Mouse (Mus musculus) myocyte (in vitro differentiated cells): ENCODE results near the gene Alk. TPM values are rescaled to one million over a fixed set of nuclear protein-coding genes. Genes with fewer than 3 reads are reported as not detected.
A peak's percentile ranks its signal among the peaks of the same experiment; 100 is the strongest.

Experiments used
- H3K27me3 ChIP-seq: one replicate; pipeline ENCODE4 v1.6.1; 2011; ENCODE audit not compliant: control insufficient read depth, insufficient read depth, insufficient read length
- H3K36me3 ChIP-seq: one replicate; pipeline ENCODE4 v1.6.1; 2011; ENCODE audit not compliant: control insufficient read depth, insufficient read depth
- H3K4me2 ChIP-seq: one replicate; pipeline ENCODE4 v1.6.1; 2011; ENCODE audit warnings: low read depth, control low read depth
- H3K4me3 ChIP-seq: one replicate; pipeline ENCODE4 v1.5.1; 2011; ENCODE audit warnings: mild to moderate bottlenecking, control low read depth, moderate library complexity
- H3K79me2 ChIP-seq: one replicate; pipeline ENCODE4 v1.6.1; 2011; ENCODE audit not compliant: control insufficient read depth, insufficient read depth
- H3ac ChIP-seq: one replicate; pipeline ENCODE4 v1.6.1; 2011; ENCODE audit not compliant: control insufficient read depth, insufficient read length
- CEBPB ChIP-seq: IDR thresholded peaks from 2 replicates; pipeline ENCODE4 v1.6.1; 2011; ENCODE audit warnings: mild to moderate bottlenecking, moderate library complexity; ENCODE audit not compliant: poor library complexity, insufficient read depth, severe bottlenecking
- E2F4 ChIP-seq: IDR thresholded peaks from one replicate; pipeline ENCODE4 v1.6.1; 2011; ENCODE audit warnings: mild to moderate bottlenecking, control low read depth, moderate library complexity; ENCODE audit not compliant: insufficient read depth
- MAX ChIP-seq: IDR thresholded peaks from one replicate; pipeline ENCODE4 v1.6.1; 2011; ENCODE audit warnings: low read depth, mild to moderate bottlenecking, control low read depth
- MYOD1 ChIP-seq, 3 experiments: IDR thresholded peaks; one replicate each; pipeline ENCODE4 v1.6.1; 2011; ENCODE audit warnings: control low read depth in 2 of 3, low read depth in 2 of 3, mild to moderate bottlenecking in 2 of 3, moderate library complexity in 1 of 3; ENCODE audit not compliant: insufficient read length in 2 of 3, control insufficient read depth in 1 of 3
- MYOG ChIP-seq, 3 experiments: IDR thresholded peaks; one replicate each; pipeline ENCODE4 v1.6.1; 2011; ENCODE audit warnings: control low read depth in 2 of 3, low read depth in 2 of 3, mild to moderate bottlenecking in 2 of 3; ENCODE audit not compliant: insufficient read length in 2 of 3, control insufficient read depth in 1 of 3, insufficient read depth in 1 of 3
- POLR2A ChIP-seq: IDR thresholded peaks from one replicate; pipeline ENCODE4 v1.6.1; 2011; ENCODE audit warnings: low read depth, mild to moderate bottlenecking, control low read depth, moderate library complexity; ENCODE audit not compliant: insufficient read length
- POLR2AphosphoS2 ChIP-seq: IDR thresholded peaks from one replicate; pipeline ENCODE4 v1.6.1; 2011; ENCODE audit warnings: low read depth, control low read depth; ENCODE audit not compliant: insufficient read length
- REST ChIP-seq: IDR thresholded peaks from one replicate; pipeline ENCODE4 v1.6.1; 2011; ENCODE audit warnings: mild to moderate bottlenecking, control low read depth, moderate library complexity; ENCODE audit not compliant: insufficient read depth, insufficient read length
- SRF ChIP-seq: IDR thresholded peaks from one replicate; pipeline ENCODE4 v1.6.1; 2011; ENCODE audit warnings: low read depth; ENCODE audit not compliant: control insufficient read depth, insufficient read length
- TCF12 ChIP-seq: IDR thresholded peaks from one replicate; pipeline ENCODE4 v1.6.1; 2011; ENCODE audit warnings: mild to moderate bottlenecking, control low read depth; ENCODE audit not compliant: poor library complexity, insufficient read depth, severe bottlenecking
- TCF3 ChIP-seq: IDR thresholded peaks from one replicate; pipeline ENCODE4 v1.6.1; 2011; ENCODE audit warnings: low read depth, control low read depth; ENCODE audit not compliant: insufficient read length
- USF1 ChIP-seq: IDR thresholded peaks from one replicate; pipeline ENCODE4 v1.6.1; 2011; ENCODE audit warnings: low read depth, mild to moderate bottlenecking, control low read depth, moderate library complexity
- polyA plus RNA-seq: library from polyadenylated mRNA; unstranded; fragments of >200 nt; fragmentation: generic; extraction: Trizol; gene quantifications from one replicate; pipeline ENCODE4 v1.2.1, GENCODE M21; 2012; ENCODE audit warnings: missing spikeins

Alk gene
- polyA plus RNA-seq, 1 experiment: not detected

DNA sequence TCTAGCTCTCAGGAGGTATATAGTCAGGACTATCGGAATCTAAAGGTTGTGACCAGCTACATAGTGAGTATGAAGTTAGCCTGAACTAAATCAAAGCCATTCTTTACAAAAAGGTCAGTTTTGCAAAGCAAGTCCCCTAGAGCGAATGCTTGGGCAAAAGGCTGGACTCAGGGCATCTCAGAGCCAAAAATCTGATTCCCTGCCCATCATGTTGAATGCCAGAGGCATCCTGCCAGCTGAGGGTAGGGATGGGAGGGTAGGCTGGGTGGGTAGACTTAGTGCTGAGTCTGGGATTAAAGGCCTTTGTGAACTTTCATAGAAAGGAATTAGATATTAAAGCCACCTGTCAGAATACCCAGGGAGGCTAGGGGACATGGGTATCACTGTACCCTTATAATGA, 594.6 kb downstream of the Alk start:
- TF ChIP-seq TCF12 (no peak), SRF (no peak), E2F4 (no peak), TCF3 (no peak), MAX (no peak), USF1 (no peak), MYOD1 (IDR thresholded peaks at IDR 0.05; ENCODE audit: control insufficient read depth in 1 of 3, insufficient read length in 2 of 3, low read depth in 2 of 3) (no peak), POLR2AphosphoS2 (no peak), MYOG (IDR thresholded peaks at IDR 0.05; ENCODE audit: control insufficient read depth in 1 of 3, insufficient read depth in 1 of 3, insufficient read length in 2 of 3, low read depth in 2 of 3) (no peak), REST (no peak), POLR2A (no peak), CEBPB (no peak)
- Histone ChIP-seq H3K4me3 (no peak overlapping the region), H3K27me3 (peaks cover 5% of the 10 kb centered on the region), H3K4me2 (no peak overlapping the region), H3K79me2 (no peaks in the 10 kb centered on the region), H3K36me3 (no peaks in the 10 kb centered on the region), H3ac (no peak overlapping the region)

DNA sequence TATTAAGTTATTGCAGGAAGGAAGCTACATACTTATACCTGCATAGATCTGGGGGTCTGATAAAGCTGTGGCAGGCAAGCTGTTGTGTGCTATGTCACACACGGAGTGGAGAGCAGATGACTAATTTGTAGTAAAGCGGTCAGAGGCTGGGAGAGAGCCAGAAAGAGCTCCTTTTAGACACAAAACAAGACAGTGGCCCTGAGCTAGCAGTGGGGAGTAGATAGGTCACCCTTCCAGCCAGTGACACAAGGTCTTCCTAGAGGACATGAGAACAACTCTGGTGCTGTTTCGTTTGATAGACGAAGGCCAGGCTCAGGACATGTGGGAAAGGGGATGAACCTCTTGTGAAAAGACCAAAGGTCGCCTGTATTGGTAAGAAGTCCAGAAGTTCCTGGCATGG, 596.0 kb downstream of the Alk start:
- no peak for TF ChIP-seq TCF12
- no peak for TF ChIP-seq POLR2AphosphoS2
- TF ChIP-seq SRF: no peak
- no peak for TF ChIP-seq TCF3
- no peak for TF ChIP-seq MYOD1 (IDR thresholded peaks at IDR 0.05; ENCODE audit: control insufficient read depth in 1 of 3, insufficient read length in 2 of 3, low read depth in 2 of 3)
- TF ChIP-seq CEBPB: no peak
- no peak for TF ChIP-seq MAX
- no peak for TF ChIP-seq E2F4
- TF ChIP-seq REST: no peak
- TF ChIP-seq USF1: no peak
- no peak for TF ChIP-seq MYOG (IDR thresholded peaks at IDR 0.05; ENCODE audit: control insufficient read depth in 1 of 3, insufficient read depth in 1 of 3, insufficient read length in 2 of 3, low read depth in 2 of 3)
- TF ChIP-seq POLR2A: no peak
- H3ac ChIP-seq: no peak overlapping the region
- H3K79me2 ChIP-seq: no peaks in the 10 kb centered on the region
- H3K27me3 ChIP-seq: peaks cover 5% of the 10 kb centered on the region
- H3K36me3 ChIP-seq: no peaks in the 10 kb centered on the region
- H3K4me3 ChIP-seq: no peak overlapping the region
- no peak overlapping the region for H3K4me2 ChIP-seq

DNA sequence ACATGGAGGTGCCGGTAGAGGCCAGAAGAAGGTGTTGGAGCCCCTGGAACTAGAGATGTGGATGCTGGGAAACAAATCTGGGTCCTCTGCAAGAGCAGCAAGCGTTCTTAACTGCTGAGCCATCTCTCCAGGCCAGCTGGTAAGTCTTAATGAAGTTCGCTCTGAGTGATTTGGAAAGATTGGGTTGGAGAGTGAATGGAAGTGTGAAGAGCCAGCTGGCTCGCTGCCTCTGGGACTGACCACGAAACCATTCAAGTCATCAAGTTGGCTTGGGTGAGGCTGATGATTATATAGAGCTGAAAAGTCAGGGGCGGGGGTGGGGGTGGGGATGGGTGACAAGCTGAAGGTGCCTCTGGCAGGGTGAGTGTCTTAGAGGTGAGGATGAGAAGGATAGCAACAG, 599.1 kb downstream of the Alk start:
- H3ac ChIP-seq: no peak overlapping the region
- no peak overlapping the region for H3K4me3 ChIP-seq
- no peak overlapping the region for H3K4me2 ChIP-seq
- no peaks in the 10 kb centered on the region for H3K79me2 ChIP-seq
- no peaks in the 10 kb centered on the region for H3K36me3 ChIP-seq
- TF ChIP-seq TCF3 (no peak), USF1 (no peak), MYOD1 (IDR thresholded peaks at IDR 0.05; ENCODE audit: control insufficient read depth in 1 of 3, insufficient read length in 2 of 3, low read depth in 2 of 3) (no peak), E2F4 (no peak), MAX (no peak)
- H3K27me3 ChIP-seq: peaks cover 5% of the 10 kb centered on the region

DNA sequence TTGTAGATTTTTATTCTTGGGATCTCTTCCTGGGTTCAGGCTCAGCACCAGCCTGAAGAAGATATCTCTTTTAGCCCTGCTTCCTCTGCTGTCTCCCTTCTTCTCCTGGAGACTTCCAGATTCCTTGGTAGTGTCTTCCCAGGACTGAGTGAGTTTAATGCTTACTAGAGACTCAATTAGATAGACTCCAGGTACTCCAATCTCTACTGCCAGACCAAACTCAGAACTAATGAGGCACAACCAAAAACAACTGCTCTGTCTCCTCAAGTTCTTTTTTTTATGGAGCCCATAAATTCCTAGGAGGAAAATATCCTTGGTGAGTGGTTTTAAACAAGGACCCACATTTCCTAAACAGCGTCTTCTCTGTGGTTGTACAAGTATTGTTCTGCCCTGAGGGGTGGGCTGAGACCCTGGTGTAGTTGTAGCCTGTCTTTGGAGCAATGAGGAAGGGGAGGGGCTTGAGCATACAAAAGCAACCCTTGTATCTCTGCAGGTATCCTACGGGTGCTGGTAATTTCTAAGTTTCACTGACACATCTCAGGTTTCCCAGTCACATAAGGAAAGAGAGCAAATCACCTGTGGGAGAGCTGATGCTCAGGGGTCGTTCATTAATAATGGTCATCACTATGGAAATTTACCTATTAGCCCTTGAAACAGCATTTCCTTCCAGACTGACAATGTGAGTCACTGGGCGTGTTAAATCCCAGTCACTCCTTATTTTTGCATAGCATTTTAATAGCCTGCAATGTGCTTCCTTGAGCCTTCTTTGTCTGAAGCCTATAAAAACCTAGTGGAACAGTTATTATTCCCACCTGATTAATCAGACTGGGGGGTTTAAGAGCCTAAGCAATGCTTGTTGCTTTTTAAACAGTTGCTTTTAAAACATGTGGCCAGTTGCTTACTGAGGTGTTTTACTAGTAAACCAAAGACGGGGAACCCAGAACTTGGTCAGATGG, 604.6 kb downstream of the Alk start:
- H3K79me2 ChIP-seq: no peaks in the 10 kb centered on the region
- TF ChIP-seq MAX: no peak
- no peak for TF ChIP-seq TCF3
- no peak for TF ChIP-seq MYOD1 (IDR thresholded peaks at IDR 0.05; ENCODE audit: control insufficient read depth in 1 of 3, insufficient read length in 2 of 3, low read depth in 2 of 3)
- TF ChIP-seq POLR2AphosphoS2: no peak
- no peak for TF ChIP-seq REST
- TF ChIP-seq POLR2A: no peak
- no peak for TF ChIP-seq CEBPB
- TF ChIP-seq E2F4: no peak
- no peak for TF ChIP-seq SRF
- TF ChIP-seq TCF12: no peak
- no peak for TF ChIP-seq MYOG (IDR thresholded peaks at IDR 0.05; ENCODE audit: control insufficient read depth in 1 of 3, insufficient read depth in 1 of 3, insufficient read length in 2 of 3, low read depth in 2 of 3)

DNA sequence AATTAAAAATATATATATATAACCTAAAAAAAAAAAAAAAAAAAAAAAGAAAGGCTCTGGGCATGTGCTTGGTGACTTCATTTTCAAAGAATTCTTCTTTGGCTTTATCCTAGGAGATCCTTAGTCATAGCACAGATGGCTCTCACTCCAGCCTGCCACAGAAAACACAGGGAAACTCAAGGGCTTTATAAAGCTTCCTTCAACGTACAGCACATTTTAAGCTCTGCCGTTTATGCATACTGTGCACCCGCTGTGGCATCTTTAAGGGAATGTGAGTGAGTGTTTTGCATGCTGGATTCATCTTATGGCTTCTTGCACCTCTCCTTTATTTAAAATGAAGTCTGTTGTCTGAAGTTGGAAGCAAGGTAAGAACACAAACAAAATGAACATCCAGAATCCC, 606.7 kb downstream of the Alk start:
- Histone ChIP-seq H3K27me3 (no peaks in the 10 kb centered on the region), H3ac (no peak overlapping the region), H3K36me3 (no peaks in the 10 kb centered on the region), H3K4me2 (peak overlapping the region; percentile 58), H3K79me2 (no peaks in the 10 kb centered on the region), H3K4me3 (peak overlapping the region; percentile 7)
- TF ChIP-seq REST: no peak

More for the DNA sequence above, 604.6 kb downstream of the Alk start:
- Histone ChIP-seq H3ac (no peak overlapping the region), H3K27me3 (no peaks in the 10 kb centered on the region), H3K36me3 (no peaks in the 10 kb centered on the region), H3K4me3 (peak overlapping the region; percentile 7), H3K4me2 (peak overlapping the region; percentile 50)
